Mouse (Mus musculus): Measurements from ENCODE around the gene Mslnl. TPM values are rescaled to one million over a fixed set of nuclear protein-coding genes. Genes with fewer than 3 reads are reported as not detected.

Gene Mslnl
- polyA plus RNA-seq, 1 experiment, result 0.65 TPM

GRCm38 (mm10) chr17:25785281-25785745 lies 49.5 kb downstream of the Mslnl start, which contains the start of gene Haghl:
Gene Haghl (minus strand): TSS chr17:25785673.
- peaks cover 11% of the 10 kb centered on the region for H3K4me1 ChIP-seq (ENCODE audit: control insufficient read depth, insufficient read depth, low read length)
- no peaks in the 10 kb centered on the region for H3K27me3 ChIP-seq (ENCODE audit: control insufficient read depth, insufficient read depth, low read length)
- H3K27ac ChIP-seq (ENCODE audit: control insufficient read depth, insufficient read depth, low read depth, low read length), result peak within 1 kb of the TSS; percentile 71
- TF ChIP-seq POLR2A (IDR thresholded peaks at IDR 0.05; ENCODE audit: control insufficient read depth, low read depth, low read length) (peak; percentile 86; the same call in 1 of the 2 replicates), CTCF (IDR thresholded peaks at IDR 0.05; ENCODE audit: control insufficient read depth, insufficient read depth, insufficient replicate concordance, low read depth, low read length) (0 out of 2 replicates have a peak, but pooled peaks have one; percentile 7)
- peak within 1 kb of the TSS; percentile 87 for H3K4me3 ChIP-seq (ENCODE audit: control insufficient read depth, low read depth, low read length)
- peaks cover 3% of the 10 kb centered on the region for H3K36me3 ChIP-seq (ENCODE audit: control insufficient read depth, insufficient read depth, low read length)

DNA sequence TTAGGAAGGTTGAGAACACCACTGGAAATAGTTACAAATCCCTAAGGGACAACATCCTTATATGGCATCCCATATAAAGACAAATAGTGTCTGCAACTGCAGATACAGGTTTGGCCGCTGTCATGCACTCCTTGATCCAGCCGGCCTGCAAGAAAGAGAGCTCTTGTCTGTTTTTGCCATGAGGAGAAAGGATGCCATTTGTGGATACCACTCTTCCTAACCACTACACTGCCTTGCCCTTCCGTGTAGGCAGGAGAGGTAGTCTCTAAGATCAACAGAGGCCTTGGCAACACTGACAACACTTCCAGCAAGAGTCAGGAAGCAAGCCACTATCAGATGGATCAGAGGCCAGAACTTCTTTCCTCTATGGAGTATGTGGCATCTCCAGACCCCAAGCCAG lies 50.4 kb downstream of the Mslnl start, which contains the start of gene Ccdc78:
Gene Ccdc78, plus strand, starts transcription at position 301 of the 400 bp plus-strand sequence.
- no peaks in the 10 kb centered on the region for H3K27me3 ChIP-seq (ENCODE audit: control insufficient read depth, insufficient read depth, low read length)
- peak within 1 kb of the TSS; percentile 87 for H3K4me3 ChIP-seq (ENCODE audit: control insufficient read depth, low read depth, low read length)
- peaks cover 3% of the 10 kb centered on the region for H3K36me3 ChIP-seq (ENCODE audit: control insufficient read depth, insufficient read depth, low read length)
- TF ChIP-seq POLR2A (IDR thresholded peaks at IDR 0.05; ENCODE audit: control insufficient read depth, low read depth, low read length) (no peak), CTCF (IDR thresholded peaks at IDR 0.05; ENCODE audit: control insufficient read depth, insufficient read depth, insufficient replicate concordance, low read depth, low read length) (no peak)
- H3K27ac ChIP-seq (ENCODE audit: control insufficient read depth, insufficient read depth, low read depth, low read length), result peak within 1 kb of the TSS; percentile 71
- H3K4me1 ChIP-seq (ENCODE audit: control insufficient read depth, insufficient read depth, low read length), result peaks cover 12% of the 10 kb centered on the region

GRCm38 (mm10) chr17:25786781-25787504 lies 51.1 kb downstream of the Mslnl start:
- peaks cover 3% of the 10 kb centered on the region for H3K36me3 ChIP-seq (ENCODE audit: control insufficient read depth, insufficient read depth, low read length)

DNA sequence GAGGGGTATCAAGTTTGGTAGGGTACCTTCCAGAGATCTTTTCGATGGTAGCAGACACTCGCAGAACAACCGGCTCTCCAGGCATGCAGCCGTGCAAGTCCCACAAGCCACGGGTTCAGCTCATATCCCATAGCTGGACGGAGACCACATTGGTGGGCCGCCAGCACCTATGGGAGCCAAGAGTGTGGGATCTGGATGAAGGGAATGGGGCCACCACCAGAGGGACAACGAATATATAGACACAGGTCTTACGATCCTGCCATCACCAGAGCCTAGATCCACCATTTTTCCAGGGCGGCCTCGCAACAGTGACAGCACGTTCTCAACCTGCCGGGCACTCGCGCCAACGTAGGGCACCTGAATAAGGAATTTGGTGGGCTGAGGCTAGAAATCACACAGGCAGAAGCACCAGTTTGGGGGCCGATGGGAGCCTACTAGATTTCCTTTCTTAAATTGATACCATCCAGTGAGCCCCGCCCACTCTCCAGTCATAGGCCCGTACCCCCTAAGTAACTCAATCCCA lies 55.5 kb downstream of the Mslnl start:
- Histone ChIP-seq H3K4me3 (ENCODE audit: control insufficient read depth, low read depth, low read length) (peak overlapping the region; percentile 93), H3K36me3 (ENCODE audit: control insufficient read depth, insufficient read depth, low read length) (no peaks in the 10 kb centered on the region), H3K4me1 (ENCODE audit: control insufficient read depth, insufficient read depth, low read length) (peaks cover 19% of the 10 kb centered on the region), H3K27me3 (ENCODE audit: control insufficient read depth, insufficient read depth, low read length) (no peaks in the 10 kb centered on the region), H3K27ac (ENCODE audit: control insufficient read depth, insufficient read depth, low read depth, low read length) (peak overlapping the region; percentile 80; the same call in 1 of the 2 replicates)
- TF ChIP-seq CTCF (IDR thresholded peaks at IDR 0.05; ENCODE audit: control insufficient read depth, insufficient read depth, insufficient replicate concordance, low read depth, low read length) (no peak), POLR2A (IDR thresholded peaks at IDR 0.05; ENCODE audit: control insufficient read depth, low read depth, low read length) (no peak)

More at GRCm38 (mm10) chr17:25786781-25787504, 51.1 kb downstream of the Mslnl start:
- peaks cover 16% of the 10 kb centered on the region for H3K4me1 ChIP-seq (ENCODE audit: control insufficient read depth, insufficient read depth, low read length)
- no peak overlapping the region for H3K27ac ChIP-seq (ENCODE audit: control insufficient read depth, insufficient read depth, low read depth, low read length)
- H3K27me3 ChIP-seq (ENCODE audit: control insufficient read depth, insufficient read depth, low read length), result no peaks in the 10 kb centered on the region
- no peak overlapping the region for H3K4me3 ChIP-seq (ENCODE audit: control insufficient read depth, low read depth, low read length)
- TF ChIP-seq POLR2A (IDR thresholded peaks at IDR 0.05; ENCODE audit: control insufficient read depth, low read depth, low read length) (no peak), CTCF (IDR thresholded peaks at IDR 0.05; ENCODE audit: control insufficient read depth, insufficient read depth, insufficient replicate concordance, low read depth, low read length) (no peak)

DNA sequence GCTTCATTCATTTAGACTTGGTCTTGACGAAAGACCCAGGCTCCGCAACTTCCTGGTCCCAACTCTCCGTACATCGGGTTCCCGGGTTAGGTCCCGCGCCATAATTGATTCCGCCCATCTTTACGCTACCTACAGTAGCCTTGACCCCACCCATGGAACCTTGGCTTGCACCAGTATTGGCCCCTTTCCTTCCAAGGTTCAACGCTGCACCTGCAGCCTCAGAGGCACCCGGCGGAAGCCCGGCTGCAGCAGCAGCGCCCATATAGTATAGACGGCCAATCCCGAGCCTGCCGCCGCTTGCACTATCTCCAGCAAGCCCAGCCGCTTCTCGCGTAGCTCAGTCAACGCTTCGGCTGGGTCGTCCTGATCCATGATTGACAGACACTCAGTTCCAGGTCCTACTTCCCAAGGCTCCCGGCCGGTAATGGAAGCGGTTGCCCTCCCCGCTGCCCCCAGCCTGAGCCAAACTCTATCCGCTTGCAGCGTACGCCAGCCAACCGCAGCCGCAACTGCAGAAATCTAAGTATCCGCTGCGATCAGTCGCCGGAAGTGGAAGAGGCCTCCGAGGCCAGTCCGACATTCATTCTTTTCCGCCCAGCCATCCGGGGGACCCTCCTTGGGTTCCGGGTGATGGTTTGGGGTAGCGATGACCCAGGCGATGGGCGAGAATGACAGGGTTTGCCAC lies 56.1 kb downstream of the Mslnl start:
- peak overlapping the region; percentile 80 for H3K27ac ChIP-seq (ENCODE audit: control insufficient read depth, insufficient read depth, low read depth, low read length)
- no peaks in the 10 kb centered on the region for H3K27me3 ChIP-seq (ENCODE audit: control insufficient read depth, insufficient read depth, low read length)
- TF ChIP-seq POLR2A (IDR thresholded peaks at IDR 0.05; ENCODE audit: control insufficient read depth, low read depth, low read length), result peak; percentile 58
- TF ChIP-seq CTCF (IDR thresholded peaks at IDR 0.05; ENCODE audit: control insufficient read depth, insufficient read depth, insufficient replicate concordance, low read depth, low read length), result no peak
- H3K4me3 ChIP-seq (ENCODE audit: control insufficient read depth, low read depth, low read length), result peak overlapping the region; percentile 93
- H3K4me1 ChIP-seq (ENCODE audit: control insufficient read depth, insufficient read depth, low read length), result peaks cover 21% of the 10 kb centered on the region
- H3K36me3 ChIP-seq (ENCODE audit: control insufficient read depth, insufficient read depth, low read length), result no peaks in the 10 kb centered on the region

GRCm38 (mm10) chr17:25792615-25793014 lies 56.8 kb downstream of the Mslnl start, which contains the start of gene Fam173a:
Gene Fam173a (minus strand): TSS chr17:25792901.
- Histone ChIP-seq H3K4me3 (ENCODE audit: control insufficient read depth, low read depth, low read length) (peak within 1 kb of the TSS; percentile 93), H3K36me3 (ENCODE audit: control insufficient read depth, insufficient read depth, low read length) (no peaks in the 10 kb centered on the region), H3K27me3 (ENCODE audit: control insufficient read depth, insufficient read depth, low read length) (no peaks in the 10 kb centered on the region), H3K27ac (ENCODE audit: control insufficient read depth, insufficient read depth, low read depth, low read length) (peak within 1 kb of the TSS; percentile 80), H3K4me1 (ENCODE audit: control insufficient read depth, insufficient read depth, low read length) (peaks cover 27% of the 10 kb centered on the region)
- TF ChIP-seq CTCF (IDR thresholded peaks at IDR 0.05; ENCODE audit: control insufficient read depth, insufficient read depth, insufficient replicate concordance, low read depth, low read length), result no peak
- no peak for TF ChIP-seq POLR2A (IDR thresholded peaks at IDR 0.05; ENCODE audit: control insufficient read depth, low read depth, low read length)

- TF ChIP-seq POLR2A (IDR thresholded peaks at IDR 0.05; ENCODE audit: control insufficient read depth, low read depth, low read length), result no peak
- TF ChIP-seq CTCF (IDR thresholded peaks at IDR 0.05; ENCODE audit: control insufficient read depth, insufficient read depth, insufficient replicate concordance, low read depth, low read length), result no peak
- Histone ChIP-seq H3K4me3 (ENCODE audit: control insufficient read depth, low read depth, low read length) (no peak overlapping the region), H3K36me3 (ENCODE audit: control insufficient read depth, insufficient read depth, low read length) (no peaks in the 10 kb centered on the region), H3K27ac (ENCODE audit: control insufficient read depth, insufficient read depth, low read depth, low read length) (no peak overlapping the region), H3K4me1 (ENCODE audit: control insufficient read depth, insufficient read depth, low read length) (peaks cover 28% of the 10 kb centered on the region), H3K27me3 (ENCODE audit: control insufficient read depth, insufficient read depth, low read length) (no peaks in the 10 kb centered on the region)
Measured at GRCm38 (mm10) chr17:25794197-25794596, 58.4 kb downstream of the Mslnl start.
